Mouse (Mus musculus) cerebellum, adult 2 months (tissue): Measurements from ENCODE around the gene Krt73. TPM values are rescaled to one million over a fixed set of nuclear protein-coding genes. Genes with fewer than 3 reads are reported as not detected.
A peak's percentile ranks its signal among the peaks of the same experiment; 100 is the strongest.

Experiments
- DNase-seq, 2 experiments: peaks; one replicate each; pipeline ENCODE4 v3.0.0; 2021
- H3K27ac ChIP-seq: fragments of 200-500 bp; 2 replicates; pipeline ENCODE4 v1.5.1; 2012; ENCODE audit warnings: low read length, control low read depth, inconsistent platforms; ENCODE audit not compliant: insufficient read depth
- H3K27me3 ChIP-seq: fragments of 200-500 bp; 2 replicates; pipeline ENCODE4 v1.6.1; 2012; ENCODE audit warnings: inconsistent platforms, mild to moderate bottlenecking, low read length, moderate library complexity; ENCODE audit not compliant: control insufficient read depth, insufficient read depth
- H3K4me1 ChIP-seq: fragments of 200-500 bp; 2 replicates; pipeline ENCODE4 v1.6.1; 2011; ENCODE audit warnings: low read length; ENCODE audit not compliant: control insufficient read depth, insufficient read depth
- H3K4me3 ChIP-seq: fragments of 200-500 bp; replicated peaks from 2 replicates; pipeline ENCODE3; 2011; ENCODE audit warnings: mild to moderate bottlenecking, low read depth, low read length, control low read depth; ENCODE audit not compliant: insufficient read depth
- CTCF ChIP-seq: fragments of 200-500 bp; IDR thresholded peaks from 2 replicates; pipeline ENCODE4 v1.5.1; 2011; ENCODE audit warnings: low read depth, mild to moderate bottlenecking, control low read depth, low read length, moderate library complexity, borderline replicate concordance; ENCODE audit not compliant: insufficient read depth
- POLR2A ChIP-seq: fragments of 200-500 bp; IDR thresholded peaks from 2 replicates; pipeline ENCODE4 v1.6.1; 2011; ENCODE audit warnings: low read length, control low read depth, borderline replicate concordance; ENCODE audit not compliant: insufficient read depth
- WGBS: fragments of 180-500 bp; shearing (Covaris S2); methylation state at CpG from one replicate; pipeline ENCODE4 v1.1.7; 2018; 5-methylcytosine and 5-hydroxymethylcytosine counted together
- polyA plus RNA-seq: library from polyadenylated mRNA; depleted of rRNA; stranded (reverse); fragments of >200 nt; gene quantifications from 2 replicates; pipeline ENCODE4 v1.2.3, GENCODE M21; 2012; rRNA removed

Gene Krt73
- polyA plus RNA-seq, 1 experiment = 0.05 TPM

DNA sequence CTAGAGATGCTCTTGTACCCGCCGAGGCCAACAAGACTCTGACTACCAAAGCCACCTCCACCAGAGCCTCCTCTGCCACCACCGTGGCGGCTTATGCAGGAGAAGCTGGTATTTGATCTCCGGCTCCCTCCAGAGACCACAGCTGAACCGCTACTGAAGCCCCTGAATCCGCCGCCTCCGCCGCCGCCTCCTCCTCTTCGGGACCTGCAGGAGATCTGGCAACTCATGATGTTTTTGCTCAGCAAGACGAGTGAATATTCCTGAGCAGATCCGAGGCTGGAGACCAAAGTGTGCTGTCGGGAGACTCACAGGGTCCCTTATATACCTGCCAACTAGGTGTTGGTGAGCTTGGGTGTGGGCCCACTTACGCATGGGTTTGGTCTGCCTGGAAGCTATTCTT lies 15.7 kb upstream of the Krt73 start, which contains the start of gene Krt2:
Gene Krt2, minus strand, starts transcription at position 295 of the 400 bp plus-strand sequence.
- no peak within 1 kb of the TSS for H3K4me3 ChIP-seq
- WGBS = 70% methylated on average over 16 of the region's 16 CpGs
- TF ChIP-seq POLR2A (no peak), CTCF (no peak)
- H3K27me3 ChIP-seq = no peaks in the 10 kb centered on the region
- peak in 1 of 2 experiments; percentile 1 for DNase-seq
- H3K27ac ChIP-seq = no peak within 1 kb of the TSS
- H3K4me1 ChIP-seq = no peaks in the 10 kb centered on the region

DNA sequence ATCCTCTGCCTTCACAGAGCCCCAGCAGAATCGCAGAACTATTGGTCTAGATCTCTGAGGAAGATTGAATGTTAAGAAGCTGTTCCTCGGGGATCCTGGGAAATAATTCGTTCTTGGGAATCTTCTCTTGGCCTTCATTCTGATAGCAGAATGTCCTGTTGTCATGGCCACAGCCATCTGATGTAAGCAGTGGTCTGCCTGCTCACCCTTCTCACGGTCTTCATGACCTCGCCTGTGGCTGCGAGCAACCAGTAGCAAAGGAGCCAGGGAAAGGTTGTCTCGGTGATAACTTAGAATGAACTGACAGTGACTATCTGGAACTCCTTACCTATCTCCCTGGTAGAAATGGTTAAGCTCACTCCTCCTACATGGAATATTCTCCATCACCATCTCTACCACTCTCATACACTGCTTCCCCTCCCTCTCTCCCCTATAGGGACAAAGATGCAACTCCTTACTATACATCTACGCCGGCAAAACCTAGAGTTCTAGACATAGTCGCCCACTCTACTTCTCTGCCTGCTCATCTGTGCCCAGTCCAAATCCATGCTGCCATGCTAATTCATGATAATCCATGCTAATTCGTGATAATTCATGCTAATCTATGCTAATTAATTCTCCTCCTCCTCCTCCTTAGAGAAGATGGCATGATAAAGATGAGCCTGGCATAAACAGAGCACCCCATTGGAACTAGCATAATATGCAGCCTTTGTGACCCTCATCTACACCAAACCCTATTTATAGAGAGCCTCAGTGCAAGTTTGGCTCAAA lies 1.1 kb upstream of the Krt73 start:
- no peak for DNase-seq
- WGBS = 36% methylated on average over 11 of the region's 11 CpGs
- Histone ChIP-seq H3K27me3 (no peaks in the 10 kb centered on the region), H3K27ac (no peak overlapping the region), H3K4me3 (no peak overlapping the region), H3K4me1 (no peaks in the 10 kb centered on the region)
- TF ChIP-seq CTCF = no peak
- TF ChIP-seq POLR2A = no peak

DNA sequence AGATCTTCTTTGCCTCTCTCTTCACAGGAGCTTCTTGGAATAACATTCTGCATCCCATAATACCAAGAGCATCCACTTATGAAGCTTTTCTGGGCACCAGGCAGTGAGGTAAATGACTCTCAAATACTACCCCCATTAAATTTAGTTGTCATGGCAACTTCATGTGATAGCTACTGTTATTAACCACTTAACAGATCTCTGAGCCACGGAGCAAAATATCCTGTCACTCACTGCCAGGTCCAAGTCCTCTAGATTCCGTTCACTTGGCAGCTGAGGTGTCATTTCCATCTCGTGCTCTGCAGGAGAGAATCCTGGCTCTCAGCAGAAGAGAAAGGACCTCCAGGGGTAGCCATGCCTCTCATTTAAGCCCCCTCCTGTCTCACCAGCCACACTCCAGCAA lies 11.3 kb downstream of the Krt73 start:
- no peaks in the 10 kb centered on the region for H3K4me1 ChIP-seq
- TF ChIP-seq CTCF (no peak), POLR2A (no peak)
- no peak overlapping the region for H3K4me3 ChIP-seq
- H3K27me3 ChIP-seq = no peaks in the 10 kb centered on the region; the same call in 1 of the 2 replicates
- no peak for DNase-seq
- WGBS = 9% methylated on average over 3 of the region's 3 CpGs
- no peak overlapping the region for H3K27ac ChIP-seq

DNA sequence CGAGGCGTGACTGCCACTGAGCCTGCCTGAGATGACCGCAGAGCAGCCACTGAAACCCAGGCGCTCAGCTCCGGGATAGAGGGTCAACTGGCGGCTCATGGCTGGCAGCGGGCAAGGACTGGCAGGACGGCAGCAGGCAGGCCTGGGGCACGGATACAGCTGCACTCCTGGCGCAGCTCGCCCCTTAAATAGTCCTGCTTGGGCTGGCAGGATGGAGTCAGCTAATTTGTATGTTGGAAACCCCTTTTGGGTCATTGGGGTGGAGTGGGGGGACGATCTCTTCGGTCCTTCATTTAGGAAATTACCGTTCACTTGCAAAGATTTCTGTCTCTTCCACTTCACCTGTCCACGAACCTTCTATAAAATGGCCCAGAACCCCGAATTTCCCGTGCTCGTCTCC lies 15.8 kb downstream of the Krt73 start, which contains the start of gene Krt72:
Gene Krt72, minus strand, starts transcription at position 101 of the 400 bp plus-strand sequence.
- Histone ChIP-seq H3K27me3 (no peaks in the 10 kb centered on the region), H3K4me1 (no peaks in the 10 kb centered on the region), H3K4me3 (no peak within 1 kb of the TSS), H3K27ac (no peak within 1 kb of the TSS)
- TF ChIP-seq POLR2A = no peak
- no peak for TF ChIP-seq CTCF
- DNase-seq = no peak
- 69% methylated on average over 18 of the region's 18 CpGs for WGBS

DNA sequence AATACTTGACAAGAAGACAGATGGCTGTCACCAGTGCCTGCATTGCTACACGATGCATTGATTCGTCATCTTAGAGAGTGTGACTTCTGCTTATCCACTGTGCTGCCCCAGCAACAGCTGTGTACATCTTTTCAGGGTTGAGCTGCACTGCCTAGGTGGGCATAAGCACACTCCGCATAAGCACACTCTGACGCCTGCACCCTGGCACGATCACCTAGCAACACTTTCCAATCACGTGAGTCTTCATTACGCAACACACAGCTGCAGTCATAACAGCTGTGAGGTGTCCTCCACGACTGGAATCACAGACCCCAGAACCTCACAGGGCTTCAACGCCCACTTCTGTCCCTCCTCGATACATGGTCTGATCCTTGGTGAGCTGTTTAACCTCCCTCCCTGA lies 28.7 kb downstream of the Krt73 start:
- TF ChIP-seq CTCF = no peak
- no peak for TF ChIP-seq POLR2A
- Histone ChIP-seq H3K4me1 (no peaks in the 10 kb centered on the region), H3K4me3 (no peak overlapping the region), H3K27ac (no peak overlapping the region), H3K27me3 (no peaks in the 10 kb centered on the region)
- WGBS = 65% methylated on average over 10 of the region's 10 CpGs
- no peak for DNase-seq

DNA sequence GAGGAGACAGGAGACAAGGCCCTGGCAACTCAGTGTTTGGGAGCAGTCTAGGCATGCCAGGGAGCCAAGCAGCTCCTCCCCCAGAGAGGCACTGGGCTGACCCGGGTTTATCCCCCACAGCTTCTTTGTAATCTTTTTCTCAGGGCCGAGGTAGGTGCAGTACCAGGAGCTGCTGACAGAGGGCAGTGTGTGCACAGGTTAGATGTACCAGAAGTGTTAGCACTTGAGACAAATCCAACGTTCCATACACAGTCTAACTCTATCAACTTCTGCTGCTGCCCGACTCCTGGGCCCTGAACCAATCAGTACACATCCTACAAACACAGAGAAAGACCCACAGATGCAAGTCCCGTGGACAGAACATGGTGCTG lies 29.4 kb downstream of the Krt73 start:
- WGBS = 5% methylated on average over 5 of the region's 5 CpGs
- TF ChIP-seq CTCF = peak; percentile 93
- no peak for TF ChIP-seq POLR2A
- Histone ChIP-seq H3K4me3 (no peak overlapping the region), H3K4me1 (no peaks in the 10 kb centered on the region), H3K27me3 (no peaks in the 10 kb centered on the region), H3K27ac (no peak overlapping the region)
- peak; percentile 60 to 83 for DNase-seq

DNA sequence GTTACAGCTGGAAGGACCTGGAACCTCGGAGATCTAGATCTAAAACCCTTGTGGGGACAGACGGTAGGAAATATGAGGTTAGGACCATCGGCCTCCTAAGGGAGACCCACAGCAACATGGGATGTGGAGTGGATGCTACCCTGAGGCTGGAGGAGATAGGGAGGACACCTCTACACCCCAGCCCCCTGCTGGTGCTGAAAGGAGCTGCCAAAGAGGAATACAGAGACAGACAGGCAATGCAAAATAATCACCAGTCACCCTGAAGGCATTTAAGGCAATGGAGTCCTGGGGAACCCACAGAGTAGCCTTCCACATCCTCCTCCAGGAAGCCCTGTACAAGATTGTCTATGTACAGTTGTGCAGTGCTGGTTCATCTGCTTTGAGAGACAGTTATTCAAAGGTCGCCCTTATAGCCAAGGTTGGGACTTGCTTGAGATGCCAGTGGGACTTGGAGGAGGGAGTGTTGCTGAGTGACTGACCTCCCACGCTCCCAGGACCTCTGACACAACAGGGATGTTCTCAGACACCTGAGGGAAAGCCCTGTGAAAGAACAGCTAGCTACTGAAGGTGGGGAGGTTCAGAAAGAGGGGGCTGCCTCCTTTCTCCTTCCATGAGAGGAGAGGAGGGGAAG lies 30.0 kb downstream of the Krt73 start:
- WGBS = 73% methylated on average over 5 of the region's 5 CpGs
- H3K4me1 ChIP-seq = no peaks in the 10 kb centered on the region
- no peak for DNase-seq

DNA sequence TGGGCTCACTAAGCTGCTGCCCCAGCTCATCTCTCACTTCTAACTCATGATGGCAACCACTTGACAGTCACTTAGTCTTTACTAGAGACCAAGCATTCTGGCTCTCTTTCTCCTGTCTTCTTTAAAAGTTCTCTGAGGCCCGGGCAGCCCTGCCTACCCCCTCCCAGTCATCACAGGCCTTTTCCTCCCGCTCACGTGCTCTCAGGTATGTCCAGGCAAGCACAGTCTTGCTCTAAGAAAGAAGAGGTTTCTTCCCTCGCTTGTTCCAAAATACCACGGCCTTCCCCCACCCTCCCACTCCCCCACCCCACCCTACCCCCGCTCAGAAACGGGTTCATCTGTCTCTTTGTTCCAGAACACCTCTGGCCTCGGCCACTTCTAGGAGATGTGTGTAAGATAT lies 31.9 kb downstream of the Krt73 start:
- no peak for TF ChIP-seq CTCF
- TF ChIP-seq POLR2A = no peak
- no peaks in the 10 kb centered on the region for H3K27me3 ChIP-seq
- no peaks in the 10 kb centered on the region for H3K4me1 ChIP-seq
- 58% methylated on average over 8 of the region's 8 CpGs for WGBS
- H3K27ac ChIP-seq = no peak overlapping the region
- DNase-seq = no peak
- no peak overlapping the region for H3K4me3 ChIP-seq

More for the DNA sequence above, 30.0 kb downstream of the Krt73 start:
- Histone ChIP-seq H3K4me3 (no peak overlapping the region), H3K27me3 (no peaks in the 10 kb centered on the region), H3K27ac (no peak overlapping the region)
- TF ChIP-seq CTCF (no peak), POLR2A (no peak)

Other genes starting within 250 kb of the Krt73 start
- gene Krt90, start 239.4 kb downstream of the Krt73 start, polyA plus RNA-seq = 0.03 and 0.08 TPM in 2 replicates
- gene Krt75, start 228.4 kb downstream of the Krt73 start, polyA plus RNA-seq = not detected in 2 replicates
- gene Gm5414, start 174.2 kb downstream of the Krt73 start, polyA plus RNA-seq = not detected in 2 replicates
- gene Gm5478, start 155.0 kb downstream of the Krt73 start, polyA plus RNA-seq = not detected in 2 replicates
- gene Krt6b, start 122.1 kb downstream of the Krt73 start, polyA plus RNA-seq = not detected in 2 replicates
- not detected in 2 replicates for gene Krt6a, start 108.0 kb downstream of the Krt73 start, polyA plus RNA-seq
- 0.08 TPM in 1 of 2 replicates, not detected in the other for gene Krt5, start 89.4 kb downstream of the Krt73 start, polyA plus RNA-seq
- gene Krt71, start 59.2 kb downstream of the Krt73 start, polyA plus RNA-seq = 0.25 and 0.54 TPM in 2 replicates
- gene Krt72, start 15.9 kb downstream of the Krt73 start, polyA plus RNA-seq = not detected in 2 replicates
- gene Krt2, start 15.8 kb upstream of the Krt73 start, polyA plus RNA-seq = not detected in 2 replicates
- 4.8 and 5.3 TPM in 2 replicates for gene Krt1, start 48.4 kb upstream of the Krt73 start, polyA plus RNA-seq
- gene Krt77, start 67.4 kb upstream of the Krt73 start, polyA plus RNA-seq = 0.26 and 0.49 TPM in 2 replicates
- 0.05 TPM in 1 of 2 replicates, not detected in the other for gene Krt76, start 90.6 kb upstream of the Krt73 start, polyA plus RNA-seq
- 0.05 TPM in 1 of 2 replicates, not detected in the other for gene Krt4, start 122.4 kb upstream of the Krt73 start, polyA plus RNA-seq
- not detected in 2 replicates for gene Krt79, start 138.0 kb upstream of the Krt73 start, polyA plus RNA-seq
- 0.03 TPM in 1 of 2 replicates, not detected in the other for gene Krt78, start 151.9 kb upstream of the Krt73 start, polyA plus RNA-seq
- gene Krt8, start 202.1 kb upstream of the Krt73 start, polyA plus RNA-seq = 0.61 and 1.1 TPM in 2 replicates
- 1.1 and 2.1 TPM in 2 replicates for gene Krt18, start 225.8 kb upstream of the Krt73 start, polyA plus RNA-seq